Mouse (Mus musculus) liver, embryonic 14.5 days (tissue): Measurements from ENCODE around the gene Robo3.

Experiments
- CTCF ChIP-seq: IDR thresholded peaks from 2 replicates; pipeline ENCODE4 v1.5.1; 2016; ENCODE audit warnings: antibody characterized with exemption, low read depth, control low read depth
- EP300 ChIP-seq: IDR thresholded peaks from 2 replicates; pipeline ENCODE4 v1.6.1; 2016; ENCODE audit warnings: antibody characterized with exemption, low read depth

GRCm38 (mm10) chr9:37390891-37391290 lies 42.2 kb downstream of the Robo3 start:
- TF ChIP-seq EP300 (no peak), CTCF (no peak)
